Mouse (Mus musculus): ENCODE results near the gene Slc25a13. TPM values are rescaled to one million over a fixed set of nuclear protein-coding genes. Genes with fewer than 3 reads are reported as not detected.

Gene Slc25a13
- total and polyA plus RNA-seq, 3 experiments: not detected

DNA sequence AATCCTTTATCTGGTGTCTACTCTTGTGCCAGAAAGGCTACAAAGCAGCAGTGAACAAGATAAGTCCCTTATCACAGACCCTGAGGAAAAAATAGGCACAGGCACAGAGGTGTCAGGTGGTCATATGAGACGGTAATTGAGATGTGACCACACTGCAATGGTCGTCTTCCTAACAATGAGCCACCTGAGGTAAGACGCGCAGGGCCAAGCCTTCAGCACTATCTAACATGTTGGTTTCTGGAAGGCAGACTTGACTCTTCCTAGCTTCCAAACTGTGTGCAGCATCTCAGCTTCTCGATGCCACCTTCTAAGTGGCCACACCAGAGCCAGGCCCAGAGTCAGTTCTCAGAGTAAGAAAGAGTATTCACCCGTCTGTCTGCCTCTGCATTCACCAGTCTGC, 149.8 kb downstream of the Slc25a13 start:
- H3K79me2 ChIP-seq (replicated peaks; ENCODE audit: control insufficient read depth, extremely low read depth, insufficient read depth, poor library complexity, severe bottlenecking): no peaks in the 10 kb centered on the region
- H3K4me2 ChIP-seq (ENCODE audit: insufficient read depth, low read depth, poor library complexity, severe bottlenecking): no peak overlapping the region
- no peak overlapping the region for H3K4me3 ChIP-seq (replicated peaks in 1 of 3; ENCODE audit: low read depth in 2 of 3, low read length in 2 of 3, poor library complexity in 1 of 3)
- peaks cover 0 to 7% of the 10 kb centered on the region in 2 experiments; a peak in 2 of 4 replicates for H3K4me1 ChIP-seq (ENCODE audit: control insufficient read depth in 1 of 2, insufficient read depth in 2 of 2)
- TF ChIP-seq TBP (conservative IDR thresholded peaks at IDR 0.05; ENCODE audit: low read depth, low read length): no peak
- H3K9me3 ChIP-seq (replicated peaks; ENCODE audit: low read length): no peaks in the 10 kb centered on the region
- DNase-seq (ENCODE audit: extremely low read depth): no peak
- H3K27me3 ChIP-seq (replicated peaks): no peaks in the 10 kb centered on the region
- no peaks in the 10 kb centered on the region for H3K36me3 ChIP-seq (replicated peaks in 1 of 2; ENCODE audit: control insufficient read depth in 1 of 2, insufficient read depth in 1 of 2, low read length in 1 of 2)
- no peak overlapping the region for H3K9ac ChIP-seq (ENCODE audit: insufficient read depth, low read depth)
- in situ Hi-C loops (cut with MboI; ENCODE audit: low pct_ligation_motif_present, low pct_unique_long_range_greater_than_20kb, low sequenced_read_pairs) (no loop called here), dilution Hi-C loops (cut with MboI; ENCODE audit: extremely low pct_ligation_motif_present, extremely low pct_unique_long_range_greater_than_20kb, low sequenced_read_pairs) (no loop called here)
- no peak overlapping the region for H3K27ac ChIP-seq (ENCODE audit: insufficient read depth, low read depth)

DNA sequence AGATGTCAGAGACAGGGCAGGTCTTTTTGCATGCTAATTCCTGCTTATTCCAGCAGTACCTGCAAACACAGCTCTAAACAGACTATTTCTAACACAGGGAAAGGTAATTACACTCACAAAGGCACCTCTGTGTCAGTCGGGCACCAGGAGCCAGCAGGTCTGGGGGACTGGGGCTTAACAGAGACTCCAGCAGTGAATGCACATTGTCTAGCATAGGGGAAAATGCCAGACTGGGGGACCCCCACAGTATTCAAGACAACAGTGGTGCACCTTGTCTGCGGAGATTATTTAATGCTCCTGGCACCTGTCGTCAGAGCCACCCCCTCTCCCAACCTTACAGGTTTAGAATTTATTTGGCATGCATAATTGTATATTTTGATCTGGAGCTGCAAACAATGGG, 158.4 kb downstream of the Slc25a13 start:
- no peak overlapping the region for H3K4me3 ChIP-seq (replicated peaks in 1 of 3; ENCODE audit: low read depth in 2 of 3, low read length in 2 of 3, poor library complexity in 1 of 3)
- dilution Hi-C loops (cut with MboI; ENCODE audit: extremely low pct_ligation_motif_present, extremely low pct_unique_long_range_greater_than_20kb, low sequenced_read_pairs): no loop called here
- no peak overlapping the region for H3K4me2 ChIP-seq (ENCODE audit: insufficient read depth, low read depth, poor library complexity, severe bottlenecking)
- H3K9ac ChIP-seq (ENCODE audit: insufficient read depth, low read depth): no peak overlapping the region
- no peaks in the 10 kb centered on the region for H3K36me3 ChIP-seq (replicated peaks in 1 of 2; ENCODE audit: control insufficient read depth in 1 of 2, insufficient read depth in 1 of 2, low read length in 1 of 2)
- in situ Hi-C loops (cut with MboI; ENCODE audit: low pct_ligation_motif_present, low pct_unique_long_range_greater_than_20kb, low sequenced_read_pairs): no loop called here
- no peaks in the 10 kb centered on the region for H3K79me2 ChIP-seq (replicated peaks; ENCODE audit: control insufficient read depth, extremely low read depth, insufficient read depth, poor library complexity, severe bottlenecking)
- no peak for DNase-seq (ENCODE audit: extremely low read depth)
- H3K27me3 ChIP-seq (replicated peaks): no peaks in the 10 kb centered on the region
- no peak overlapping the region for H3K27ac ChIP-seq (ENCODE audit: insufficient read depth, low read depth)
- no peaks in the 10 kb centered on the region for H3K9me3 ChIP-seq (replicated peaks; ENCODE audit: low read length)
- H3K4me1 ChIP-seq (ENCODE audit: control insufficient read depth in 1 of 2, insufficient read depth in 2 of 2): no peaks in the 10 kb centered on the region
- TF ChIP-seq ZC3H11A (IDR thresholded peaks at IDR 0.05; ENCODE audit: low read depth, low read length): no peak
- no peak for TF ChIP-seq HCFC1 (IDR thresholded peaks at IDR 0.05; ENCODE audit: low read depth, low read length)
- no peak for TF ChIP-seq GABPA (IDR thresholded peaks at IDR 0.05; ENCODE audit: insufficient replicate concordance, low read depth, low read length)
- TF ChIP-seq POLR2A (IDR thresholded peaks at IDR 0.05; ENCODE audit: low read depth, low read length): no peak
- no peak for TF ChIP-seq MAX (IDR thresholded peaks at IDR 0.05; ENCODE audit: low read length)
- no peak for TF ChIP-seq CTCF (conservative IDR thresholded peaks at IDR 0.05 in 1 of 2, IDR thresholded peaks at IDR 0.05 in 1 of 2; ENCODE audit: low read depth in 2 of 2, low read length in 2 of 2)
- TF ChIP-seq ZNF384 (IDR thresholded peaks at IDR 0.05; ENCODE audit: low read depth, low read length): no peak
- no peak for TF ChIP-seq TCF12 (IDR thresholded peaks at IDR 0.05; ENCODE audit: low read depth, low read length)
- TF ChIP-seq MYC (IDR thresholded peaks at IDR 0.05; ENCODE audit: low read depth, low read length): no peak
- TF ChIP-seq EP300 (IDR thresholded peaks at IDR 0.05; ENCODE audit: low read length): no peak
- TF ChIP-seq NELFE (IDR thresholded peaks at IDR 0.05; ENCODE audit: low read depth, low read length): no peak

DNA sequence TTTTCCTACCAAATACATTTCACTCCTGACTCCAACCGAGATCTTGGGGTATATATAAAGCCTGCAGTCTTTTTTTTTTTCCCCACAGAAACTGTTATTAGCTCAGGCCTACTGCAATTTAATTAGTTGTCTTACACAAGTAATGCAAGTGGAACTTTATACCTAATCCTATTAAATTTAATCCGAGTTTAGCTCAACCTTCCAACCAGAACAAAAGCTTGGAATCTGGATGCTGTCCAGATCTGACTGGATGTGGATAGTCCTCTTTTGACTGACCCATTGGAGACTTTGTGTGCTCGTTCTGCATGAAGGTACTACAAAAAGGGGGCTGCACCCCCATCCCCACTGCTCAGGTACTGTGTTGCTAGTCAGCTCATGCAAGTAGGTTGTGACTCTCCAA, 163.0 kb downstream of the Slc25a13 start:
- no peak for DNase-seq (ENCODE audit: extremely low read depth)
- Histone ChIP-seq H3K27ac (ENCODE audit: insufficient read depth, low read depth) (no peak overlapping the region), H3K9ac (ENCODE audit: insufficient read depth, low read depth) (no peak overlapping the region), H3K79me2 (replicated peaks; ENCODE audit: control insufficient read depth, extremely low read depth, insufficient read depth, poor library complexity, severe bottlenecking) (no peaks in the 10 kb centered on the region), H3K4me1 (ENCODE audit: control insufficient read depth in 1 of 2, insufficient read depth in 2 of 2) (no peaks in the 10 kb centered on the region), H3K4me2 (ENCODE audit: insufficient read depth, low read depth, poor library complexity, severe bottlenecking) (no peak overlapping the region), H3K36me3 (replicated peaks in 1 of 2; ENCODE audit: control insufficient read depth in 1 of 2, insufficient read depth in 1 of 2, low read length in 1 of 2) (no peaks in the 10 kb centered on the region), H3K9me3 (replicated peaks; ENCODE audit: low read length) (no peaks in the 10 kb centered on the region), H3K27me3 (replicated peaks) (no peaks in the 10 kb centered on the region), H3K4me3 (replicated peaks in 1 of 3; ENCODE audit: low read depth in 2 of 3, low read length in 2 of 3, poor library complexity in 1 of 3) (no peak overlapping the region)
- dilution Hi-C loops (cut with MboI; ENCODE audit: extremely low pct_ligation_motif_present, extremely low pct_unique_long_range_greater_than_20kb, low sequenced_read_pairs): no loop called here
- in situ Hi-C loops (cut with MboI; ENCODE audit: low pct_ligation_motif_present, low pct_unique_long_range_greater_than_20kb, low sequenced_read_pairs): no loop called here
- TF ChIP-seq JUND (conservative IDR thresholded peaks at IDR 0.05; ENCODE audit: low read depth, low read length): no peak
- TF ChIP-seq GABPA (IDR thresholded peaks at IDR 0.05; ENCODE audit: insufficient replicate concordance, low read depth, low read length): no peak
- no peak for TF ChIP-seq JUN (IDR thresholded peaks at IDR 0.05; ENCODE audit: insufficient read depth, low read depth, low read length)
- TF ChIP-seq UBTF (IDR thresholded peaks at IDR 0.05; ENCODE audit: low read depth, low read length): no peak
- no peak for TF ChIP-seq CHD1 (IDR thresholded peaks at IDR 0.05; ENCODE audit: low read depth, low read length)
- no peak for TF ChIP-seq ZKSCAN1 (IDR thresholded peaks at IDR 0.05; ENCODE audit: borderline replicate concordance, low read depth, low read length)
- no peak for TF ChIP-seq SMC3 (IDR thresholded peaks at IDR 0.05; ENCODE audit: low read depth, low read length)
- no peak for TF ChIP-seq IRF4 (IDR thresholded peaks at IDR 0.05; ENCODE audit: low read depth, low read length)
- TF ChIP-seq E2F4 (IDR thresholded peaks at IDR 0.05; ENCODE audit: insufficient replicate concordance, low read depth, low read length): no peak
- no peak for TF ChIP-seq PAX5 (IDR thresholded peaks at IDR 0.05; ENCODE audit: low read length)
- TF ChIP-seq MEF2A (IDR thresholded peaks at IDR 0.05; ENCODE audit: borderline replicate concordance, low read depth, low read length): no peak
- no peak for TF ChIP-seq MYC (IDR thresholded peaks at IDR 0.05; ENCODE audit: low read depth, low read length)
- TF ChIP-seq ELF1 (IDR thresholded peaks at IDR 0.05; ENCODE audit: low read depth, low read length): no peak
- TF ChIP-seq EP300 (IDR thresholded peaks at IDR 0.05; ENCODE audit: low read length): no peak
- TF ChIP-seq MAX (IDR thresholded peaks at IDR 0.05; ENCODE audit: low read length): no peak
- no peak for TF ChIP-seq POLR2AphosphoS2 (IDR thresholded peaks at IDR 0.05; ENCODE audit: low read depth, low read length)
- no peak for TF ChIP-seq RCOR1 (conservative IDR thresholded peaks at IDR 0.05; ENCODE audit: low read depth, low read length)
- TF ChIP-seq TCF12 (IDR thresholded peaks at IDR 0.05; ENCODE audit: low read depth, low read length): no peak
- no peak for TF ChIP-seq ETS1 (conservative IDR thresholded peaks at IDR 0.05; ENCODE audit: low read depth, low read length)
- TF ChIP-seq RAD21 (IDR thresholded peaks at IDR 0.05; ENCODE audit: low read depth, low read length): no peak
